8 mouse cellular contexts compared by ENCODE assay signal in genomic region chr8:79398994-79399650, GRCm38 (mm10). TPM values are rescaled to one million over a fixed set of nuclear protein-coding genes. Genes with fewer than 3 reads are reported as not detected.
A peak's percentile ranks its signal among the peaks of the same experiment; 100 is the strongest.
DNase-seq lines count a peak whose midpoint lies in the region; ATAC-seq lines count a peak whose summit lies in the region.

Smad1 (minus strand) TSS chr8:79399518.

- H3K36me3 ChIP-seq in intestine, embryonic 16.5 days (ENCODE audit: control insufficient read depth, insufficient read depth, low read length), result no peaks in the 10 kb centered on the region

- peak; percentile 96 for ATAC-seq in intestine, embryonic 16.5 days

- WGBS in intestine, embryonic 16.5 days, result 1% methylated on average over 64 of the region's 80 CpGs

- H3K4me1 ChIP-seq in intestine, embryonic 16.5 days (ENCODE audit: control insufficient read depth, insufficient read depth, low read length), result peaks cover 16% of the 10 kb centered on the region

- DNase-seq in adipocyte (ENCODE audit: low spot score), result peak; percentile 90
- peak; percentile 94 for DNase-seq in embryo, embryonic 10.5 days (ENCODE audit: low spot score)
- DNase-seq in gastrocnemius, postnatal 4 days (ENCODE audit: low spot score in 2 of 2), result peak; percentile 86 to 92
- DNase-seq in left cerebral cortex, postnatal 25 days (ENCODE audit: low spot score in 2 of 2), result peak; percentile 96 to 97
- peak; percentile 92 for DNase-seq in mesoderm, embryonic 11.5 days (ENCODE audit: low read depth, low spot score)
- DNase-seq in right cerebral cortex, postnatal 25 days, result peak; percentile 95
- DNase-seq in urinary bladder, postnatal 36 days (ENCODE audit: low spot score in 2 of 2), result peak; percentile 95 to 96

- peak within 1 kb of the TSS; percentile 89 for H3K4me3 ChIP-seq in intestine, embryonic 16.5 days (ENCODE audit: low read length)

- peak within 1 kb of the TSS; percentile 74 for H3K4me2 ChIP-seq in intestine, embryonic 16.5 days (ENCODE audit: low read depth, low read length)

- intact Hi-C loops in left cerebral cortex, postnatal 25 days (cut with DNase I), result loop anchor here (1.0 to 2.0 kb wide), 4 partner anchors 24 to 240 kb away; partner anchors contain the start of genes Mmaa and Otud4

- H3K9ac ChIP-seq in intestine, embryonic 16.5 days (ENCODE audit: low read depth, low read length), result peak within 1 kb of the TSS; percentile 98

- H3K9me3 ChIP-seq in intestine, embryonic 16.5 days (ENCODE audit: control insufficient read depth, low read length), result no peaks in the 10 kb centered on the region

- H3K27ac ChIP-seq in intestine, embryonic 16.5 days (ENCODE audit: low read length), result peak within 1 kb of the TSS; percentile 97

- no peaks in the 10 kb centered on the region for H3K27me3 ChIP-seq in intestine, embryonic 16.5 days (replicated peaks; ENCODE audit: control insufficient read depth, insufficient read depth, low read length)

RNA-seq across cellular contexts. Expression of gene Smad1, which starts in this region (rescaled TPM):
- 10 to 100 TPM; 53.4 to 56.1 TPM for total RNA-seq in gastrocnemius, postnatal 4 days (2021)
- 33.4 and 33.6 TPM in 2 replicates for polyA plus RNA-seq in intestine, embryonic 16.5 days (2015; fragmentation: Nextera tagmentation; extraction: Ambion mirVana)
- 10 to 100 TPM; 29.6 to 33.8 TPM for total RNA-seq in left cerebral cortex, postnatal 25 days (2021)

Comparison
In these comparisons a context has a peak if more than half of its experiments do, and no peak if none do; other contexts are left out.
1. Peak in every context shown above with its lines: DNase-seq, ATAC-seq, H3K4me3 ChIP-seq and H3K27ac ChIP-seq.